Mouse (Mus musculus) kidney, embryonic 16.5 days (tissue): ENCODE data around the gene Ascl5. TPM values are rescaled to one million over a fixed set of nuclear protein-coding genes. Genes with fewer than 3 reads are reported as not detected.

Experiments
- ATAC-seq: fragments of 200-750 bp; cut with Nextera tagmentation; 2 replicates; pipeline ENCODE4 v1.8.0; 2017; ENCODE audit warnings: moderate TSS enrichment; ENCODE audit not compliant: low FRiP score, low TSS enrichment
- H3K27ac ChIP-seq: fragments of 300-500 bp; sonication (generic); 2 replicates; pipeline ENCODE4 v1.5.1; 2014; ENCODE audit warnings: low read length
- H3K27me3 ChIP-seq: fragments of 300-500 bp; sonication (generic); 2 replicates; pipeline ENCODE4 v1.6.1; 2014; ENCODE audit warnings: low read length, control low read depth, mixed read lengths; ENCODE audit not compliant: insufficient read depth
- H3K36me3 ChIP-seq: fragments of 300-500 bp; sonication (generic); 2 replicates; pipeline ENCODE4 v1.6.1; 2014; ENCODE audit warnings: low read length, control low read depth, mixed read lengths; ENCODE audit not compliant: insufficient read depth
- H3K4me1 ChIP-seq: fragments of 300-500 bp; sonication (generic); 2 replicates; pipeline ENCODE4 v1.6.1; 2014; ENCODE audit warnings: low read length, control low read depth, mixed read lengths; ENCODE audit not compliant: insufficient read depth
- H3K4me2 ChIP-seq: fragments of 300-500 bp; sonication (generic); replicated peaks from 2 replicates; pipeline ENCODE4 v1.6.1; 2014; ENCODE audit warnings: low read depth, low read length
- H3K4me3 ChIP-seq: fragments of 300-500 bp; sonication (generic); 2 replicates; pipeline ENCODE4 v1.5.1; 2014; ENCODE audit warnings: mild to moderate bottlenecking, low read length
- H3K9ac ChIP-seq: fragments of 300-500 bp; sonication (generic); replicated peaks from 2 replicates; pipeline ENCODE4 v1.6.1; 2014; ENCODE audit warnings: low read length
- H3K9me3 ChIP-seq: fragments of 300-500 bp; sonication (generic); 2 replicates; pipeline ENCODE4 v1.6.1; 2016; ENCODE audit warnings: low read length, control low read depth
- WGBS: fragments of 180-500 bp; shearing (Covaris S2); extraction: QIAGEN DNeasy Blood & Tissue Kit; methylation state at CpG from one replicate; pipeline ENCODE4 v1.1.7; 2014; 5-methylcytosine and 5-hydroxymethylcytosine counted together
- polyA plus RNA-seq: library from polyadenylated mRNA; unstranded; fragments of >200 nt; fragmentation: Nextera tagmentation; extraction: Ambion mirVana; gene quantifications from 2 replicates; pipeline ENCODE4 v1.2.1, GENCODE M21; 2015

Ascl5 gene
- polyA plus RNA-seq, 1 experiment from 2014 or later: not detected

DNA sequence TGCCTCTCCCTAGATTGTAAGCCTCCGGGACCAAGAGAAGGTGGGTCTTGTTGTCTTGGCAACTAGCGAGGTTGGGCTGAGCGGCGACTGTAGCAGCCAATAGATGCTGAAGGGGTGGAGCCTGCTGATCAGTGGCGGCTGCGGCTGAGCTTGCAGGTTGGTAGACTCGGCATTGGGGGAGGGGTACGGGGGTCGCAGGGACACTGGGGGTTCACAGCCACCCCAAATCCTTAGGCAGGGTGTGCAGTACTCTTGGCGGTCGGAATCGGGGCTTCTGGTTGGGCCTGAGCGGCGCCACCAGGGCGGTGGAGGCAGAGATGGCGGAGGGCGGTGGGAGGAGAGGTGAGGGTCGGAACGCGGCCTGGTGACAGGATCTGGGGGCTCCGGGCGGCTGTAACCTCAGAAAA is 32.7 kb upstream of the Ascl5 start:
- WGBS: 1% methylated on average over 22 of the region's 22 CpGs
- Histone ChIP-seq H3K9ac (peak overlapping the region; percentile 89), H3K4me1 (peaks cover 15% of the 10 kb centered on the region), H3K4me2 (peak overlapping the region; percentile 93), H3K27me3 (no peaks in the 10 kb centered on the region), H3K9me3 (no peaks in the 10 kb centered on the region), H3K4me3 (peak overlapping the region; percentile 84), H3K36me3 (peaks cover 23% of the 10 kb centered on the region), H3K27ac (peak overlapping the region; percentile 80)
- ATAC-seq: peak; percentile 97

DNA sequence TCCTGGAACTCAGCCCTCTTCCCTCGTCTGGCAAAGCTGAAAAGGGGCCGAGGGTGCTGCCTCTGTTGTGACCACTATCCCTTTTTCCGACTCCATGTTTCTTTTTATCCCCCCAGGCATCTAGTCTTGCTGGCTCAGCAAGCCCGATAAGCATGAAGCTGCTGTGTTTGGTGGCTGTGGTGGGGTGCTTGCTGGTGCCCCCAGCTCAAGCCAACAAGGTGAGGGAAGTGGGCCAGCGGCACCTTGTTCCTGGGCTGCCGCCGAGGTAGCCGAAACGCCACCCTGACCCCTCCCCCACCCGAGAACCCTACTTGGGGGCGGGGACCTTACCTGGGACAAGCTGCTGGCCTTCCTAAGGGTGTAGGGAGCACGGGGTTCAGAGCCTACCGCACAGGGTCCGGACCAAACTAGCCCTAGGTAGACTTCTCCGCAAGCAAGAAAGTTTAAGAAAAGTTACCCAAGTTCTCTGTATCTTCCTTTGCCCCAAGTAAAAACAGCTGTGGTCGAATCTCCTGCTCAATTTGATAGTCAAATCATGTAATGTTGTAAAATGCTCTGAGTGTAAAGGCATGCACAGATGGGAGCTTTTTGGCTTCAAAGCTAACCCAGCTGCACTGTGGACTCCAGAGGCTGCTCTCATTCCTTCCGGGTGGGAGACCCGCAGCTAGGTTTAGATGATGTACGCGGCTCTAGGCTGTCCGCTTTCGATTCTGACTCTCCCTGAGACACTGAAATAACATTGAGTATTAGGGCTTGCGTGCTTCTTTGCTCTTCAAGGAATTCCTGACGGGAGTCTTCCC is 32.0 kb upstream of the Ascl5 start:
- H3K36me3 ChIP-seq: peaks cover 24% of the 10 kb centered on the region
- peak; percentile 69 for ATAC-seq
- H3K9me3 ChIP-seq: no peaks in the 10 kb centered on the region
- peaks cover 15% of the 10 kb centered on the region for H3K4me1 ChIP-seq
- H3K4me3 ChIP-seq: peak overlapping the region; percentile 84
- H3K27me3 ChIP-seq: no peaks in the 10 kb centered on the region
- H3K9ac ChIP-seq: peak overlapping the region; percentile 89
- peak overlapping the region; percentile 80 for H3K27ac ChIP-seq
- WGBS: 3% methylated on average over 24 of the region's 24 CpGs
- peak overlapping the region; percentile 93 for H3K4me2 ChIP-seq

DNA sequence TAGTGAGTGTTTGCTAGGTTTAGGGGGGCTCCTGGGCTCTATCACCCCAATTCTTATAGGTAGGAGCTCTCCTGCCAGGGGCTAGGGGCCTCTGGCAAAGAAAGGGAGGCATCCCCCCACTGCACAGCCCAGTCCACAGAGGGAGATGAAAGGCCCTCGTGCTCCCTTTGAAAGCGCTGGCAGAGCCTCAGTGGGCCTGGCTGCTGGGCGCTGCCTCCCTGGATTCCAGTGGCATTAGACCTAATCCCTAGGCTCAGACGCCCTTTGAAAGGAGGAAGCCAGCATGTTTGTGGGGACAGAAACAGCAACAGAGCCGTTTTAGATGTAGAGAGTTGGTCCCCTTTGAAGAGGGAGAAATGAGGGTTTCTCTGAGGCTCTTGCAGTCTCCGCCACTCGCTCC is 20.4 kb upstream of the Ascl5 start:
- Histone ChIP-seq H3K4me3 (no peak overlapping the region), H3K4me1 (no peaks in the 10 kb centered on the region), H3K27me3 (no peaks in the 10 kb centered on the region), H3K9ac (no peak overlapping the region), H3K27ac (no peak overlapping the region), H3K4me2 (no peak overlapping the region), H3K9me3 (no peaks in the 10 kb centered on the region), H3K36me3 (peaks cover 76% of the 10 kb centered on the region)
- ATAC-seq: no peak
- WGBS: 58% methylated on average over 7 of the region's 7 CpGs

DNA sequence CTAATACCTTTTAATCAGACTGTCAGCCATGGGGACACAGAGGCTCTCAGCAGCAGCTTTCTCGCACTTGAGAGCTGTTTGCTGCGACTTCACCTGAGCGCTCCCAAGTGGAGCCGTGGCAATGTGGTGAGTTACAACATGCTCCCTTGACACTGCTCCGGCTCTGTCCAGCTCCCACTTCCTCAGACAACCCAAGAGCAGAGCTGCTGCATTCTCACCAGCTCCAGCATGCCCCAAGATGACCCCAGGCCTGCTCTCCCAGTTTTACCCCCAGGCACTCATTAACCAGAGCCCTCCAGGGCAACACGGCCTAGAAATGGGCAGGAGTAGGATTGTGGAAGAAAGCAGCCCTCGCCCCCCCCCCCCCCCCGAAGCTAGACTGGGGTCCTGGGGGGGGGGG is 18.9 kb upstream of the Ascl5 start:
- Histone ChIP-seq H3K9me3 (no peaks in the 10 kb centered on the region), H3K4me2 (no peak overlapping the region), H3K27me3 (no peaks in the 10 kb centered on the region), H3K36me3 (peaks cover 63% of the 10 kb centered on the region), H3K27ac (no peak overlapping the region), H3K9ac (no peak overlapping the region), H3K4me3 (no peak overlapping the region), H3K4me1 (no peaks in the 10 kb centered on the region)
- ATAC-seq: peak; percentile 53
- 54% methylated on average over 6 of the region's 8 CpGs for WGBS

DNA sequence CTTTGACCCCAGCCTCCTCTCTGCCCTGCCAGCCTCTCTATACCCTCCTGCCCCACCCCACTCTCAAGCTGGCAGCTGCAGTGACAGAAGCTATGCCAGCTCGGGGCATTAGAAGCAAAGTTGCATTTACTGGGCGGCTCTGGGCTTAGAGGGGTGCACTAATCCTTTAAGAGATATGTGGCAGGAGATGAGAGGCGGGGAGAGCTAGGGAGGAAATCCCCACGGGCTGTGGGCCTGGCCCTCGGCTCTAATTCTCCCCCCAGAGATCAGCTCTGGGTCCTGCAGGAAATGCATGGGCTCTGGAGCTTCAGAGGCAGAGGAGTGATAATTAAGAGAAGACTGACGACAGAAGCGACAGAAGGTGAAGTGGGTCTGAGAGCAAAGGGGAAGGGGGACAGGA is 17.6 kb upstream of the Ascl5 start:
- Histone ChIP-seq H3K27me3 (no peaks in the 10 kb centered on the region), H3K27ac (no peak overlapping the region), H3K9me3 (no peaks in the 10 kb centered on the region), H3K9ac (no peak overlapping the region), H3K4me1 (no peaks in the 10 kb centered on the region), H3K36me3 (peaks cover 51% of the 10 kb centered on the region), H3K4me3 (no peak overlapping the region), H3K4me2 (no peak overlapping the region)
- no peak for ATAC-seq
- 57% methylated on average over 7 of the region's 7 CpGs for WGBS

DNA sequence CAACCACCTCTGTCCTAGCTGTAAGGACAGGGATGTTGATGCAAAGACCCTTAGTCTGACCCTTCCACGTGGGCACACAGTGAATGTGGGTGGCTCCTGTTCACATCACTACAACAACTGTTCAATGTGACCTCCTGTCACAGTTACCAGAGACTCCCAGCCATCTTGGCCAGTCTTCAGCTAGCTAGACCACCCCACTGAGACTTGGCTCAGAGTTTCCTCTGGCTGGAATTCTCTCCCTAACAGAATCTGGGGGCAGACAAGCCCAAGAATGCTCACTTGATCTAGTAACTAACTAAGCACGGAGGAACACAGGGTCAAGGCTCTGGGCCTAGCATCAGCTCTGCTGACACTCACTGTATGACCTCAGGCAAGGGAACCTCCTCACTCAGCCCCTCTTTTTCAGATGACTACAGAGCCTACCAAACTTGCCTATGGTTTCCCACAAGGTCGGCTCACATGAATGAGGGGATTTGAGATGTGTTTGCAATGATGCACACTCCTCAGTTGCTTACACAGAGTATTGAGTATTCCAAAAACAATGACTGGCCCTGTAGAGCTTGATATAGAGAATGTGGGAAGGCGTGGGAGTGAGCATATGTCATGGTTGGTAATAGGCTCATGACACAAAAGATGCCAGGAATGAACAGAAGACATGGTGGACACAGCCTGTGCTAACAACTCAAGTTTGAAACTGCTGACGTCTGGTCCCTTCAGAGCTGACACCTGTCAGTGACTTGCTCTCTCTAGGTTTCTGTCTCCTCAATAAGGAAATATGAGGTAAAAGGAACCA is 11.7 kb upstream of the Ascl5 start:
- H3K4me1 ChIP-seq: peaks cover 9% of the 10 kb centered on the region; the same call in 1 of the 2 replicates
- no peaks in the 10 kb centered on the region for H3K9me3 ChIP-seq
- WGBS: 72% methylated on average over 5 of the region's 5 CpGs

DNA sequence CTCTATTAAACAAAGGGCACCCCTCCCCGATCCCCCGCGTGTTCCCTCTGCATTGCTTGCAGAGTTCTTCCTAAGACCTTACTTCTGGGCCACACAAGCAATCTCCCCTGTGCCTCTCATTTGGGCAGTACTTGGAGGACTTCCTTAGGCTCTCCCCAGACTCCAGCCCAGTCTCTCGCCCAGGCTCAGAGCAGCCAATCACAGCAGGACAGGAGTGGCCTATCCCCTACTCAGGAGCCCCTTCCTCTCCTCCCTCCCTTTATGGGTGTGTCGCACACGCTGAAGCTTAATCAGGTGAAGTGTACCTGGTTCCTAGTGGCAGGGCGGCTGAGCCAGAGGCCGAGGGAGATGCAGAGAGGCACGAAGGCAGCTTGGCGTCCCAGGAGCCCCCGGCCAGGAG is 10.2 kb upstream of the Ascl5 start:
- 0 out of 2 replicates have a peak overlapping the region, but pooled peaks have one; percentile 19 for H3K9ac ChIP-seq
- peak; percentile 72; the same call in 1 of the 2 replicates for ATAC-seq
- H3K27me3 ChIP-seq: no peaks in the 10 kb centered on the region
- no peak overlapping the region; the same call in 1 of the 2 replicates for H3K4me2 ChIP-seq
- no peaks in the 10 kb centered on the region for H3K9me3 ChIP-seq
- H3K36me3 ChIP-seq: no peaks in the 10 kb centered on the region
- H3K4me1 ChIP-seq: peaks cover 9% of the 10 kb centered on the region; the same call in 1 of the 2 replicates
- no peak overlapping the region for H3K27ac ChIP-seq
- 18% methylated on average over 11 of the region's 11 CpGs for WGBS
- no peak overlapping the region for H3K4me3 ChIP-seq

More for the DNA sequence above, 11.7 kb upstream of the Ascl5 start:
- H3K36me3 ChIP-seq: peaks cover 14% of the 10 kb centered on the region
- H3K27me3 ChIP-seq: no peaks in the 10 kb centered on the region
- H3K4me2 ChIP-seq: no peak overlapping the region
- H3K27ac ChIP-seq: no peak overlapping the region
- H3K9ac ChIP-seq: no peak overlapping the region
- no peak overlapping the region for H3K4me3 ChIP-seq
- ATAC-seq: no peak

DNA sequence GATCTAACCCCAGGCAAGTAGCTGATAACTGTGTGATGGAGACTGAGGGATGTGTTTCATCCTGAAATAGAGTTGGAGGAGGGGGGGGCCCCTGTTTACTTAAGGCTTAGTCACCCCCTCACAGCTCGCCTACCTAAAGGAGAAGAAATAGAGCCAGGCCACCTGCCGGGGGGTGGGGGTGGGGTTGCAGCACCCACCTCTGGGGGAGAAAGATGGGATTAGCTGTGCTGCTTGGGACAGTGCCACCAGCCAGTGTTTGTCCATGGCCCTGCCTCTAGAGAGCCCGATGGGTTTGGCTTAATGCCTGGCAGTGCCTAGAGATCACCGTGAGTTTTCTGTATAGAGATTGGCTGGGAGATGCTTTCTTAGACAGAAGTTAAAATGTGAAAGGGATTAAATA is 9.7 kb upstream of the Ascl5 start:
- 21% methylated on average over 4 of the region's 4 CpGs for whole genome bisulfite sequencing
- Histone ChIP-seq H3K4me2 (no peak overlapping the region; the same call in 1 of the 2 replicates), H3K27ac (no peak overlapping the region), H3K9ac (0 out of 2 replicates have a peak overlapping the region, but pooled peaks have one; percentile 19), H3K27me3 (no peaks in the 10 kb centered on the region), H3K9me3 (no peaks in the 10 kb centered on the region), H3K36me3 (no peaks in the 10 kb centered on the region), H3K4me3 (no peak overlapping the region), H3K4me1 (peaks cover 9% of the 10 kb centered on the region; the same call in 1 of the 2 replicates)
- ATAC-seq: no peak

DNA sequence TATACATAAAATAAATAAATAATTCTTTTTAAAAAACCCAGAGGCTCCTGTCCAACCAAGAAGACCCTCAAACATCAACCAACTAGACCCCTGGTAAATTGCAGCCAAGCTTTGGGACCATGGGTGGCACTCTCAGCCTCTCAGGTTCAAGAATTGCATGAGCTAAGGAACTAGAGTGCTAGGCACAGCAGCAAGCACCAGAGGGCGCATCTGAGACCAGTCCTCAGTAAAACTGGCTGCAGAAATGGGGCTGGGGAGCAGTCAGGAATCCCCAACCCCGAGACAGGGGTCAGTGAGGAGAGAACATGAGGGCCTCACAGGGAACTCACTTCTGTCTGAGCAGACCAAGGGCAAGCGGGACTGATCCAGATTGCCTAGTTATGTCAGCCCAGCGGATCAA is 4.8 kb upstream of the Ascl5 start:
- no peak overlapping the region for H3K9ac ChIP-seq
- peaks cover 24% of the 10 kb centered on the region for H3K27me3 ChIP-seq
- peaks cover 5% of the 10 kb centered on the region for H3K4me1 ChIP-seq
- no peaks in the 10 kb centered on the region for H3K36me3 ChIP-seq
- H3K4me3 ChIP-seq: no peak overlapping the region
- 12% methylated on average over 4 of the region's 4 CpGs for WGBS
- H3K4me2 ChIP-seq: no peak overlapping the region
- ATAC-seq: 0 out of 2 replicates have a peak, but pooled peaks have one; percentile 10
- no peak overlapping the region for H3K27ac ChIP-seq
- H3K9me3 ChIP-seq: no peaks in the 10 kb centered on the region
